ENCODE assay signal across 36 mouse cellular contexts in genomic region chr16:10812865-10813371, GRCm38 (mm10). TPM values are rescaled to one million over a fixed set of nuclear protein-coding genes. Genes with fewer than 3 reads are reported as not detected.
DNase-seq lines count a peak whose midpoint lies in the region; ATAC-seq lines count a peak whose summit lies in the region.
"Had no signal": no experiment of that assay in that cellular context is flagged by ENCODE, and none has a peak within 500 bp of the region (broad histone marks: within the 10 kb centered on the region; RNA-seq: fewer than 3 reads in every experiment).

Gm11172 (plus strand) TSS chr16:10812915.

- no peak within 1 kb of the TSS for H3K4me3 ChIP-seq in neural tube, embryonic 15.5 days (replicated peaks)
- H3K4me3 ChIP-seq in forebrain, embryonic 11.5 days (ENCODE audit: low read depth, low read length) = no peak within 1 kb of the TSS
- H3K4me3 ChIP-seq: embryonic facial prominence, embryonic 13.5 days; forebrain, embryonic 10.5 days; hindbrain, embryonic 12.5 days; limb, embryonic 12.5 days; lung, embryonic 15.5 days; megakaryocyte, embryonic 14.5 days; midbrain, embryonic 12.5 days had no signal

- H3K27ac ChIP-seq in neural tube, embryonic 15.5 days (replicated peaks) = peak within 1 kb of the TSS; percentile 42; the same call in 1 of the 2 replicates
- H3K27ac ChIP-seq in forebrain, embryonic 11.5 days (ENCODE audit: low read depth, low read length) = no peak within 1 kb of the TSS
- H3K27ac ChIP-seq: embryonic facial prominence, embryonic 13.5 days; forebrain, embryonic 10.5 days; hindbrain, embryonic 12.5 days; limb, embryonic 12.5 days; lung, embryonic 15.5 days; midbrain, embryonic 12.5 days had no signal

- no peak within 1 kb of the TSS for H3K4me2 ChIP-seq in neural tube, embryonic 15.5 days
- no peak within 1 kb of the TSS for H3K4me2 ChIP-seq in forebrain, embryonic 11.5 days (ENCODE audit: low read depth, low read length, severe bottlenecking)
- H3K4me2 ChIP-seq: embryonic facial prominence, embryonic 13.5 days; hindbrain, embryonic 12.5 days; limb, embryonic 12.5 days; liver, embryonic 11.5 days; lung, embryonic 15.5 days; midbrain, embryonic 12.5 days had no signal

- WGBS in neural tube, embryonic 15.5 days = 90% methylated on average over 2 of the region's 2 CpGs
- 95% methylated on average over 2 of the region's 2 CpGs for WGBS in forebrain, embryonic 11.5 days

- DNase-seq in neural tube, embryonic 10.5 days (ENCODE audit: extremely low spot score, low spot score) = no peak
- peak; percentile 25 for DNase-seq in CD4-positive helper T cell, adult 2 months (ENCODE audit: low read depth, low spot score)
- no peak for DNase-seq in urinary bladder, postnatal 4 days (ENCODE audit: low spot score in 2 of 2)
- DNase-seq in forebrain, embryonic 11.5 days (ENCODE audit: low spot score) = no peak
- DNase-seq in ovary, postnatal 10 days (ENCODE audit: low spot score) = no peak
- DNase-seq: adrenal gland, adult 8-10 months; cerebellum, adult 2 months; cerebellum, postnatal 14 days; forebrain, postnatal 0 days; gastrocnemius, postnatal 10 days; heart, postnatal 14 days; kidney, adult 11 months; kidney, postnatal 14 days; right cerebral cortex, adult 18-20 months; spleen, adult 18-20 months had no signal

- ATAC-seq in neural tube, embryonic 15.5 days (ENCODE audit: low FRiP score) = no peak
- peak; percentile 63 for ATAC-seq in common myeloid progenitor, adult 5-6 weeks (replicated peaks; ENCODE audit: low read depth, poor library complexity, severe bottlenecking)
- ATAC-seq in megakaryocyte, adult 5-6 weeks (ENCODE audit: poor library complexity, severe bottlenecking) = peak; percentile 35; the same call in 1 of the 2 replicates
- ATAC-seq in forebrain, embryonic 11.5 days (replicated peaks; ENCODE audit: low FRiP score) = no peak
- ATAC-seq: forebrain, postnatal 0 days had no signal

- H3K36me3 ChIP-seq in neural tube, embryonic 15.5 days = no peaks in the 10 kb centered on the region
- H3K36me3 ChIP-seq in forebrain, embryonic 11.5 days (ENCODE audit: control insufficient read depth, insufficient read depth, low read length) = no peaks in the 10 kb centered on the region
- H3K36me3 ChIP-seq: embryonic facial prominence, embryonic 13.5 days; forebrain, embryonic 10.5 days; hindbrain, embryonic 12.5 days; limb, embryonic 12.5 days; lung, embryonic 15.5 days; midbrain, embryonic 12.5 days had no signal

- no peaks in the 10 kb centered on the region for H3K4me1 ChIP-seq in neural tube, embryonic 15.5 days
- no peaks in the 10 kb centered on the region for H3K4me1 ChIP-seq in forebrain, embryonic 11.5 days (replicated peaks; ENCODE audit: control insufficient read depth, insufficient read depth, low read length)
- H3K4me1 ChIP-seq: forebrain, embryonic 10.5 days; hindbrain, embryonic 12.5 days; midbrain, embryonic 12.5 days had no signal

- H3K27me3 ChIP-seq in neural tube, embryonic 15.5 days (replicated peaks) = no peaks in the 10 kb centered on the region
- H3K27me3 ChIP-seq in forebrain, embryonic 11.5 days (ENCODE audit: control insufficient read depth, insufficient read depth, low read length) = no peaks in the 10 kb centered on the region
- H3K27me3 ChIP-seq: embryonic facial prominence, embryonic 13.5 days; hindbrain, embryonic 12.5 days; lung, embryonic 15.5 days; midbrain, embryonic 12.5 days had no signal

- no peak within 1 kb of the TSS for H3K9ac ChIP-seq in neural tube, embryonic 15.5 days (replicated peaks)
- H3K9ac ChIP-seq in forebrain, embryonic 11.5 days (ENCODE audit: low read length) = no peak within 1 kb of the TSS
- H3K9ac ChIP-seq: embryonic facial prominence, embryonic 13.5 days; forebrain, postnatal 0 days; hindbrain, embryonic 12.5 days; limb, embryonic 12.5 days; lung, embryonic 15.5 days; midbrain, embryonic 12.5 days had no signal

- H3K9me3 ChIP-seq in neural tube, embryonic 15.5 days (replicated peaks) = no peaks in the 10 kb centered on the region
- H3K9me3 ChIP-seq in forebrain, embryonic 11.5 days (ENCODE audit: control insufficient read depth, low read length) = no peaks in the 10 kb centered on the region
- H3K9me3 ChIP-seq: embryonic facial prominence, embryonic 13.5 days; forebrain, embryonic 10.5 days; hindbrain, embryonic 12.5 days; limb, embryonic 12.5 days; lung, embryonic 15.5 days; megakaryocyte, embryonic 14.5 days; midbrain, embryonic 12.5 days had no signal

RNA-seq across cellular contexts. Expression of gene Gm11172, which starts in this region (rescaled TPM):
- not detected in 2 replicates for polyA plus RNA-seq in neural tube, embryonic 15.5 days (2015; fragmentation: Nextera tagmentation; extraction: Ambion mirVana)
- total RNA-seq in common myeloid progenitor, adult 5-6 weeks (2017) = not detected in 2 replicates
- total RNA-seq in megakaryocyte, adult 5-6 weeks (2015) = not detected in 2 replicates
- not detected in 2 replicates for total RNA-seq in megakaryocyte, adult 5-6 weeks (2017)
- polyA plus RNA-seq in forebrain, embryonic 11.5 days (2014; fragmentation: Nextera tagmentation; extraction: Ambion mirVana) = not detected in 2 replicates
- total RNA-seq: adrenal gland, adult 8-10 months; adrenal gland, postnatal 4 days; forebrain, postnatal 0 days; gastrocnemius, postnatal 10 days; heart, postnatal 14 days; layer of hippocampus, postnatal 10 days; left cerebral cortex, adult 18-20 months; left cerebral cortex, postnatal 14 days; neutrophil, adult 5-6 weeks had no signal
- polyA plus RNA-seq: cerebellum, adult 2 months; embryonic facial prominence, embryonic 13.5 days; forebrain, embryonic 10.5 days; forebrain, postnatal 0 days; gonadal fat pad, adult 2 months; heart, embryonic 14.5 days; hindbrain, embryonic 12.5 days; kidney, embryonic 14.5 days; limb, embryonic 12.5 days; liver, embryonic 11.5 days; liver, embryonic 16.5 days; lung, embryonic 15.5 days; midbrain, embryonic 12.5 days; stomach, embryonic 16.5 days had no signal

Comparison
In these comparisons a context has a peak if more than half of its experiments do, and no peak if none do; other contexts are left out.
1. Peak in ATAC-seq in common myeloid progenitor, adult 5-6 weeks; RNA of the gene not detected or under 1 TPM.
2. Peak in ATAC-seq in megakaryocyte, adult 5-6 weeks; RNA of the gene not detected or under 1 TPM.